Mouse (Mus musculus) urinary bladder, postnatal 36 days (tissue): Measurements from ENCODE around the gene Olfr1458.

Experiments used
- DNase-seq, 2 experiments: peaks; one replicate each; pipeline ENCODE4 v3.0.0; 2022; ENCODE audit warnings: low spot score in 2 of 2, mixed read lengths in 1 of 2

Gene Olfr1458

GRCm38 (mm10) chr19:13106675-13107074 lies at the start of gene Olfr1458:
Gene Olfr1458 (minus strand): TSS chr19:13106775.
- DNase-seq, result no peak

- no peak for DNase-seq
These were observed 42.9 kb upstream of the Olfr1458 start, which contains the start of gene Olfr1459 for GRCm38 (mm10) chr19:13149449-13149848. Gene Olfr1459 (minus strand): TSS chr19:13149549.

GRCm38 (mm10) chr19:13097791-13098190 lies 8.8 kb downstream of the Olfr1458 start, which contains the start of gene Olfr1457:
Gene Olfr1457 (minus strand): TSS chr19:13097891.
- DNase-seq, result no peak

GRCm38 (mm10) chr19:13093908-13094307 lies 12.7 kb downstream of the Olfr1458 start:
- DNase-seq, result no peak

GRCm38 (mm10) chr19:13060310-13060709 lies 46.3 kb downstream of the Olfr1458 start, which contains the start of gene Olfr1454:
Gene Olfr1454 (plus strand): TSS chr19:13060610.
- no peak for DNase-seq
